Mouse (Mus musculus) cerebellum, adult 2 months (tissue): ENCODE data around the gene Gm10392.

Source experiments
- CTCF ChIP-seq: fragments of 200-500 bp; IDR thresholded peaks from 2 replicates; pipeline ENCODE4 v1.5.1; 2011; ENCODE audit warnings: low read depth, mild to moderate bottlenecking, control low read depth, low read length, moderate library complexity, borderline replicate concordance; ENCODE audit not compliant: insufficient read depth
- POLR2A ChIP-seq: fragments of 200-500 bp; IDR thresholded peaks from 2 replicates; pipeline ENCODE4 v1.6.1; 2011; ENCODE audit warnings: low read length, control low read depth, borderline replicate concordance; ENCODE audit not compliant: insufficient read depth

DNA sequence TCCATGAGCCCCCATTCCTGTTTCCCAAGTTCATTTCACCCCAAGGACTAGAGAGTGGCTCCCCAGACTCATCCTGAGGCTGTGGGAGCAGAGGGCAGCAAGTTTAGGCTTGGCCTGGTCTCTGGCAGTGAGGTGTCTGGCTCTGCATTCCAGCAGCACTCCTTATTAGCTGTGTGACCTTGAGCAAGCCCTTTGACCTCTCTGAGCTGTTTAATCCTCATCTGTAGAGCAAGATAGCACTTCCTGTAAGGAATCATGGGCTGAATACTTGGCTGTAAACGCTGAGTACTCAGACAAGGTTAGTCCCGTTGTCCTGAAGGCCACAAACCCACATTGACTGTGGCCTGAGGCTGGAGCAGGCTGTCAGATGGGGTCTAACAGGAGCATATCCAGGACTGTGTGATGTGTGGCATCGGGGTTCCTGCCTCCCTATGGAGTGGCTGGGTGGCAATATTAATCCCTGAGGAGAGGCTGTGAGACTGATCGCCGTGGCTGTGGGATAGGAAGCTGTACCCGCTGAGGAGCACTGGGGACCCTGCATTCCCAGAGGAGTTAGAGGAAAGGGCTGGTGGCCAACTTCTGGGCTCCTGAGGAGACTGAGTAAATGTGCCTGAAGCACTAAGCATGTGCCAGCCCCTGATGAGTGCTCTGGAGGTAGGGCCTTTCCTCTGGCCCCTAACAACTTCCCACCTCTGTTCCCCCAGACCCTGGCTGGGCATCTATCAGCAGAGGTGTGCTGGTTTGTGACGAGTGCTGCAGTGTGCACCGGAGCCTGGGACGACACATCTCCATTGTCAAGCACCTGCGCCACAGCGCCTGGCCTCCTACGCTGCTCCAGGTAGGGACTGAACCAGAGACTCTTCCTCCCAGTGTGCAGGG lies 20.5 kb downstream of the Gm10392 start:
- TF ChIP-seq CTCF (no peak), POLR2A (no peak)
